Mouse (Mus musculus): ENCODE results near the gene Yod1.

Yod1 gene

GRCm38 (mm10) chr1:130717291-130717871 lies at the start of gene Yod1:
Gene Yod1 (plus strand): TSS chr1:130717327.
- in situ Hi-C loops (cut with MboI; ENCODE audit: unreplicated experiment in 2 of 2): no loop called here

GRCm38 (mm10) chr1:130678551-130678950 lies 38.6 kb upstream of the Yod1 start:
- in situ Hi-C loops (cut with MboI; ENCODE audit: unreplicated experiment in 2 of 2): loop anchor here in 1 of 2 experiments (25.0 kb wide), 1 partner anchor 384 kb away; no protein-coding TSS in a partner anchor

GRCm38 (mm10) chr1:130681075-130681474 lies 36.1 kb upstream of the Yod1 start:
- in situ Hi-C loops (cut with MboI; ENCODE audit: unreplicated experiment in 2 of 2): loop anchor here in 1 of 2 experiments (25.0 kb wide), 1 partner anchor 381 kb away; no protein-coding TSS in a partner anchor

- in situ Hi-C loops (cut with MboI; ENCODE audit: unreplicated experiment in 2 of 2): loop anchor here in 1 of 2 experiments (25.0 kb wide), 1 partner anchor 380 kb away; no protein-coding TSS in a partner anchor
Measured at GRCm38 (mm10) chr1:130681656-130682413, 35.3 kb upstream of the Yod1 start.

GRCm38 (mm10) chr1:130683905-130684304 lies 33.2 kb upstream of the Yod1 start:
- in situ Hi-C loops (cut with MboI; ENCODE audit: unreplicated experiment in 2 of 2): loop anchor here in 1 of 2 experiments (25.0 kb wide), 1 partner anchor 378 kb away; no protein-coding TSS in a partner anchor

GRCm38 (mm10) chr1:130698601-130699000 lies 18.5 kb upstream of the Yod1 start:
- in situ Hi-C loops (cut with MboI; ENCODE audit: unreplicated experiment in 2 of 2): loop anchor here in 1 of 2 experiments (25.0 kb wide), 1 partner anchor 364 kb away; no protein-coding TSS in a partner anchor

GRCm38 (mm10) chr1:130699937-130700633 lies 17.0 kb upstream of the Yod1 start:
- in situ Hi-C loops (cut with MboI; ENCODE audit: unreplicated experiment in 2 of 2): loop anchor here in 1 of 2 experiments (25.0 kb wide), 1 partner anchor 362 kb away; no protein-coding TSS in a partner anchor

- in situ Hi-C loops (cut with MboI; ENCODE audit: unreplicated experiment in 2 of 2): no loop called here
Measured at GRCm38 (mm10) chr1:130701976-130702375, 15.2 kb upstream of the Yod1 start.

GRCm38 (mm10) chr1:130703613-130704012 lies 13.5 kb upstream of the Yod1 start:
- in situ Hi-C loops (cut with MboI; ENCODE audit: unreplicated experiment in 2 of 2): no loop called here

- in situ Hi-C loops (cut with MboI; ENCODE audit: unreplicated experiment in 2 of 2): no loop called here
Measured at GRCm38 (mm10) chr1:130710283-130711080, 6.6 kb upstream of the Yod1 start.

GRCm38 (mm10) chr1:130714046-130714445 lies 3.1 kb upstream of the Yod1 start:
- in situ Hi-C loops (cut with MboI; ENCODE audit: unreplicated experiment in 2 of 2): no loop called here

- in situ Hi-C loops (cut with MboI; ENCODE audit: unreplicated experiment in 2 of 2): no loop called here
Measured at GRCm38 (mm10) chr1:130715561-130716217, 1.4 kb upstream of the Yod1 start, which contains the start of gene Gm29427. Gene Gm29427 (minus strand): TSS chr1:130715799.

- in situ Hi-C loops (cut with MboI; ENCODE audit: unreplicated experiment in 2 of 2): no loop called here
Measured at GRCm38 (mm10) chr1:130716218-130716512, 962 bp upstream of the Yod1 start.

GRCm38 (mm10) chr1:130716513-130717290 lies 425 bp upstream of the Yod1 start:
- in situ Hi-C loops (cut with MboI; ENCODE audit: unreplicated experiment in 2 of 2): no loop called here

- in situ Hi-C loops (cut with MboI; ENCODE audit: unreplicated experiment in 2 of 2): no loop called here
Measured at GRCm38 (mm10) chr1:130724206-130724605, 7.1 kb downstream of the Yod1 start.

- in situ Hi-C loops (cut with MboI; ENCODE audit: unreplicated experiment in 2 of 2): no loop called here
Measured at GRCm38 (mm10) chr1:130726396-130726795, 9.3 kb downstream of the Yod1 start.

- in situ Hi-C loops (cut with MboI; ENCODE audit: unreplicated experiment in 2 of 2): no loop called here
Measured at GRCm38 (mm10) chr1:130728070-130728469, 10.9 kb downstream of the Yod1 start.

- in situ Hi-C loops (cut with MboI; ENCODE audit: unreplicated experiment in 2 of 2): no loop called here
Measured at GRCm38 (mm10) chr1:130728708-130729107, 11.6 kb downstream of the Yod1 start.

- in situ Hi-C loops (cut with MboI; ENCODE audit: unreplicated experiment in 2 of 2): no loop called here
Measured at GRCm38 (mm10) chr1:130729153-130729552, 12.0 kb downstream of the Yod1 start, which contains the start of gene Pfkfb2. Gene Pfkfb2 (minus strand): TSS chr1:130729253.
